Mouse (Mus musculus): Measurements from ENCODE around the gene Tor3a.

DNA sequence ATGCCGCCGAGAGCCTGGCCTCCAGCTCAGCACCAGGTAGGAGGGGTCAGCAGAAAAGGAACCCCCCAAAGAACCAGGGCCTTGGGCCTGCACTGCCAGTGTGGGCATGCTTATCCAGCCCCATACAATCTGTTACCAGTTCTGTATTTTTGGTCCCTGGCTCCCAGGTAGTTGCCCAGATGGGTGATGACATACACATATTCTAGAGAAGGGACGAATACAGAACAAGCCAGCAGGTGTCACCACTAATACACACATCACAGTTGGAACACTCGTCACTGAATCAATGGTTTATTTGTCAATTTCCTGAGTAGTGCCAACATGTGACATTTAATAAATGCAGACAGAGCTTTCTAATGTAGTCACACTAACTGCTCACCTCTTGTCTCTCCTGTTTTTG is 33.6 kb downstream of the Tor3a start:
- TF ChIP-seq CTCF (conservative IDR thresholded peaks at IDR 0.05; ENCODE audit: insufficient read depth, insufficient read length, low read depth, low read length) (peak; percentile 32; the same call in 1 of the 2 replicates), POLR2A (IDR thresholded peaks at IDR 0.05; ENCODE audit: low read depth, low read length) (no peak)

Measured in kidney, adult 2 months (tissue).